Mouse (Mus musculus) gastrocnemius, postnatal 4 days (tissue): ENCODE measurements around the gene Ubl4a. TPM values are rescaled to one million over a fixed set of nuclear protein-coding genes. Genes with fewer than 3 reads are reported as not detected.
"Not testable (repeated sequence)": the region's sequence is repeated elsewhere in the genome, so short reads cannot be mapped to it uniquely, and the experiment has no call there.

Experiments
- DNase-seq, 2 experiments: peaks; one replicate each; pipeline ENCODE4 v3.0.0; 2021 to 2022; ENCODE audit warnings: low spot score in 2 of 2, mixed read lengths in 2 of 2
- long read RNA-seq, 2 experiments: library from polyadenylated mRNA; stranded (forward); transcript quantifications; one replicate each; pipeline ENCODE4 v2.0.0; 2021
- total RNA-seq, 2 experiments: library from RNA; stranded (reverse); gene quantifications; 2 replicates each; pipeline ENCODE4 v1.2.3; 2021

Ubl4a gene
- total RNA-seq = 10 to 100 TPM; 46.4 to 50.2 TPM
- long read RNA-seq, experiment 1, transcript Ubl4a-203 (3 exons, 2,220 nt) = minor isoform, 6 of 139 reads
- long read RNA-seq, experiment 1, transcript Ubl4a-206 (4 exons, 2,442 nt) = major isoform, 117 of 139 reads
- long read RNA-seq, experiment 1, partial matches to known transcripts = 3 of 139 reads
- long read RNA-seq, experiment 1, other reads (novel, unspliced or antisense) = 11 of 139 reads
- long read RNA-seq, experiment 2, transcript Ubl4a-203 (3 exons, 2,220 nt) = minor isoform, 5 of 157 reads
- long read RNA-seq, experiment 2, transcript Ubl4a-206 (4 exons, 2,442 nt) = major isoform, 131 of 157 reads
- long read RNA-seq, experiment 2, partial matches to known transcripts = 3 of 157 reads
- long read RNA-seq, experiment 2, other reads (novel, unspliced or antisense) = 18 of 157 reads

- DNase-seq = peak; percentile 62 to 78
These were observed at the start of gene Ubl4a, which contains the start of gene Slc10a3 for GRCm38 (mm10) chrX:74372888-74373549. Gene Ubl4a, minus strand, starts transcription at chrX:74373218. Gene Slc10a3, minus strand, starts transcription at chrX:74373349.

GRCm38 (mm10) chrX:74413377-74413776 is 40.4 kb upstream of the Ubl4a start:
- DNase-seq = peak; percentile 35 to 45

GRCm38 (mm10) chrX:74408340-74408739 is 35.3 kb upstream of the Ubl4a start:
- no peak for DNase-seq

DNA sequence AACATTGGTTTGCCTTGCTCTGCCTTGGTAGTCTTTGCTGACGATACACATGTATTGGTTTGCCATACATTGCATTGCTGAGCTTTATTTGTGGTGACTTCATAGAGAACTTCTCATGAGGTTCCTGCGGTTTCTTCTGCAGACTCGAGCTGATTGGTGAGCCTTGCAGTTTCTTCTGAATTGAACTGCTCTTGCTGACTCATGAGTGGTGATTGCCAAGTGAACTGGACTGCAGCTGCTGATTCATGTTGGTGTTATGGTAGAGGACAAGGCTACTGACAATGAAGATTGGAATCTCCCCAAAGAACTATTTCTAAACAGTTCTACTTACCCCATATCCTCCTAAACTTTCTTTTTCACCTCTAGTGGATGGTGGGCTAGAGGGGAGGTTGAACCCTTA is 27.1 kb upstream of the Ubl4a start:
- no peak for DNase-seq

- peak; percentile 61 to 72 for DNase-seq
These were observed 19.8 kb upstream of the Ubl4a start, which contains the start of the genes Fam3a and Ikbkg for GRCm38 (mm10) chrX:74392535-74393443. Gene Fam3a, minus strand, starts transcription at chrX:74393272. Gene Ikbkg, plus strand, starts transcription at chrX:74393290.

DNA sequence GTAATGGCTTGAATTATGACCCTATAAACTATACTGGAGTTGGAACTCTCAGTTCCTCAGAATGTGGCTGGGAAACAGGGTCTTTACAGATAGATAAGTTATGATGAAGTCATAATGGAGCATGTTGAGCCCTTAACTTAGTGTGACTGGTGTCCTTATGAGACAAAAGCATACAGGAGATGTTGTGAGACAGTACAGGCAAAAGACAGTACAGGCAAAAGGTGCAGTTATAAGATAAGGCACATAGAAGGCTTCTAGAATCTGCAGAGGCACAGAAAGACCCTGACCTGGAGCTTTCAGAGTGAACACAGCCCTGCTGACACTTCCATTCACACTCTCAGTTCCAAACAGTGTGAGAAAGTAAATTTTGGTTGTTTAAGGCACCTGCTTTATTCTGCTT is 15.1 kb upstream of the Ubl4a start:
- no peak for DNase-seq

- DNase-seq = no peak
These were observed 11.4 kb upstream of the Ubl4a start for GRCm38 (mm10) chrX:74384451-74384850.

DNA sequence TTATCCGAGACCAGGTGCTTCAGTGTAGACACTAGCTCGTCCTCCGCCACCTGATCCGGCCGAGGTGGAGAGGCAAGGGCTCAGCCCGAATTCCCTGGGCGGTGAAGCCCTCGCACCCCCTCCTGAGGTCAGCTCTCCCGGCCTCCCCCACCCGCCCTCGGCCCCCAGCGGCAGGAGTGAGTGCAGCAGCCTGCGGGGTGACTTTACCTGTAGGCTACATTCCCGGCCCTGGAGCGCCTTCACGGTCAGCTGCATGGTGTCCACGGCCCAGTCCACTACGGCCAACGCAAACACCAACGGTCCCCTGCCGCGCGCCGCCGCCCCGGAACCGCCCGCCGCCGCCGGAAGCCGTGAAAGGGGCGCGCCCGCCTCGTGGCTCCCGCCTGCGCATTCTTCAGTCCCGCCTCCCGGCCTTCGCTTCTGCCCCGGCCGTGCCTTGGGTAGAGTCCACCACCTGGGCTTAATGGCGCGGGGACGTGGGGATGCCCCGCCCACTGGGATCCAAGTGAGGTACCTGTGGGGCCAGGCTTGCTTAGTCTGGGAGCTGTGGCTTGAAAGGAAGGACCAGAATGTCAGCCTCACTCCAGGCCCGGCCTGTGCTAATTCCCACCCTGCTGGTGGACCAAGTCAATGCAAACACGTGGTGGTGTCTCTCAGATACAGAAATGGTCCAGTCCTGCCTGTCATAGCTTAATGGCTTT is 4.7 kb downstream of the Ubl4a start:
- peak; percentile 55 to 66 for DNase-seq

DNA sequence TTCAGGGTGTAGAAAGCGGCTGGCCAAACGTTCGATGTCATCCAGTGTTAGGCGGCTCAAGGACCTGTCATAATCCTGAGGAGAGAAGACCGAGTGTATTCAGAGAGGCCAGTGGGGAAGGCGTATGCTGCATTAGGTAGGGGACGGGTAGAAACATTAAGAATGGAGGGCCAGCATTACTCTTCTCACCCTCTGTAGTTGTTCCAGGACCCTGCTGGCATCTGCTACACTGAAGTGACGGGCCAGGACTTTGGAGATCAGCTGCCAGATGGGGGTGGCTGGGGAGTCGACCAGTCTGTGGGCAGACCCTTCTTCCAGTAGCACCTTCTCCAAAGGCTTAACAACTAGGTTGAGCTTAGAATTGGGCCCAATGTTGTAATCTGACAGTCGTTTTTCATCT is 5.5 kb downstream of the Ubl4a start:
- DNase-seq = no peak

GRCm38 (mm10) chrX:74359171-74359570 is 13.8 kb downstream of the Ubl4a start:
- DNase-seq = no peak

DNA sequence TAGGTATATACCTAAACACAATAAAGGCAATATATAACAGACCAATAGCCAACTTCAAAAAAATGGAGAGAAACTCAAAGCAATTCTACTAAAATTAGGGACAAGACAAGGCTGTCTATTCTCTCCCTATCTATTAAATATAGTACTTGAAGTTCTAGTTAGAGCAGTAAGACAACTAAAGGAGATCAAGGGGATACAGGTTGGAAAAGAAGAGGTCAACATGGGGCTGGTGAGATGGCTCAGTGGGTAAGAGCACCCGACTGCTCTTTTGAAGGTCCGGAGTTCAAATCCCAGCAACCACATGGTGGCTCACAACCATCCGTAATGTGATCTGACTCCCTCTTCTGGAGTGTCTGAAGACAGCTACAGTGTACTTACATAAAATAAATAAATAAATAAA is 15.9 kb downstream of the Ubl4a start:
- DNase-seq = not testable (repeated sequence)

DNA sequence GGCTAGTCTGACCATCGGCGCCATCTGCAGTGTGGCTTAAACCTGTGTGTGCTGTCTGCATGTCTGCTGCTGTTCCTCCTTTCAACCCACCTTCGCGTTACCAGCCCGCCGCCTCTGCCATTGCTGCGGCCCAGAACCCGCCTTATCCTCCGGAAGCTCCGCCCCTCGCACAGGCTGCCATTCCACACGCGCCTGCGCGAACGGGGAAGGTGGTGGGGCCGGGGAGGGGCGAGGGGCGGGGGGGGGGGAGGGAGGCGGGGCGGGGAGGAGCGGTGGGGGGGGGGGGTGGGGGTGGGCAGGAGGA is 19.6 kb downstream of the Ubl4a start, which contains the start of gene Lage3:
Gene Lage3, minus strand, starts transcription at position 152 of the 304 bp plus-strand sequence.
- peak; percentile 53 to 77 for DNase-seq

GRCm38 (mm10) chrX:74352645-74353466 is 20.2 kb downstream of the Ubl4a start:
- no peak for DNase-seq

DNA sequence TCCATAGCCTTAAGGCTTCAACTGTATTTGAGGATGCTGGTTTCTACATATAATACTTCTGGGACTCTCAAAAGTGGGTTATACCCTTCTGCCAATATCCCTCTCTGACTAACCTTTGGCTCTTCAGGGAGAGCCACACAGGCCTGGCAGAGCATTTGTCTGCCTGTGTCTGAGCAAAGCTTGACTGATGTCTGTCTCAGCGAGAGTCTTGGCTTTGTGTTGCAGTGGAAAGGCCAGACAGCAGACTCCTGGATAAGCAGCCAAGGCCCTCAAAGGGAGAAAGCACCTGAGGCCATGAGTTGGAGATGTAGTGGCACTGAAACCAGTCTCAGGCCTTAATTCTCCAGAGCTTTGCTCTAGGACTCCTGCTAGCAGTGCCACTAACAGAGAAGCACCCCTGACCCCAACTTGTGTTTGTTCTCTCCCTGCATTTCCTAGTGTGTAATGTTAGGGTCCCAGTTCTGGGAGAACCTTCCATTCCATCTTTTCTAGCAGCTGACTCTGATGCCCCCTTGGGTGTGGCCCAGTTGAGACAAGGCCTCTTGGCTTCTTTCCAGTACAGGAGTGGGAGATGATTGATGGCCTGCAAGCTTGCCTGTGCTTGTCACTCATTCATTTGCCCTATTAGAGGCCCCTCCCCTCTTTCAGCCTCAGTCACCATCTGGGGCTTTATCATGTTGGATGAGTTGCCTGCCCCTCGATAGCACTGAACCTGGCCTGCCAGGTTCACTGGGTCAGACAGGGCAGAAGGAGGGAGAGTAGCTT is 42.7 kb downstream of the Ubl4a start:
- DNase-seq = no peak

DNA sequence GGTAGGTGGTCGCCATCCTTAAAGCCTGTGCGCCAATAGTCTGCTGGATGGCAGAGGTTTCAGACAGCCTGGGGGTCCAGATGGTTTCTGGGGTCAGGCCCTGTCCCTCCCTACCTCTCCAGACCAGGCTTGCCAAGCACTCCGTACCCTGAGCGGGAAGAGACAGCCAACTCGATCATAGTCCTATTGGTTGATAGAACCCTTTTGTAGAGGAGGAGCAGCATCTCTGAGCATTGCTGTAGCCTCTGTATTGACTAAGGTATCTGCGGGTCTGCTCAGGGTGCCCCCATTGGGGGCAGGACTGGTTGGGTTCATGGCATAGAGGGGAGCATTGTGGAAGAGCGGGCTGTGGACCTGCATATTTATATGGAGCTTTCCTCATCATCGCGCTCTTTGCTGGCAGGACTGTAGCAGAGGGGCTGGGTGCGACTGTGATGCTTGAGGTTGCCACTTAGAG is 43.8 kb downstream of the Ubl4a start:
- no peak for DNase-seq

- DNase-seq = peak; percentile 50 to 71
These were observed 44.3 kb downstream of the Ubl4a start, which contains the start of gene Plxna3 for GRCm38 (mm10) chrX:74328725-74329161. Gene Plxna3, plus strand, starts transcription at chrX:74329066.
